Mouse (Mus musculus): ENCODE results near the gene Gm36210. TPM values are rescaled to one million over a fixed set of nuclear protein-coding genes. Genes with fewer than 3 reads are reported as not detected.

The Gm36210 gene
- not detected in 2 replicates for total RNA-seq (2015)
- total RNA-seq (2017) = not detected in 2 replicates

DNA sequence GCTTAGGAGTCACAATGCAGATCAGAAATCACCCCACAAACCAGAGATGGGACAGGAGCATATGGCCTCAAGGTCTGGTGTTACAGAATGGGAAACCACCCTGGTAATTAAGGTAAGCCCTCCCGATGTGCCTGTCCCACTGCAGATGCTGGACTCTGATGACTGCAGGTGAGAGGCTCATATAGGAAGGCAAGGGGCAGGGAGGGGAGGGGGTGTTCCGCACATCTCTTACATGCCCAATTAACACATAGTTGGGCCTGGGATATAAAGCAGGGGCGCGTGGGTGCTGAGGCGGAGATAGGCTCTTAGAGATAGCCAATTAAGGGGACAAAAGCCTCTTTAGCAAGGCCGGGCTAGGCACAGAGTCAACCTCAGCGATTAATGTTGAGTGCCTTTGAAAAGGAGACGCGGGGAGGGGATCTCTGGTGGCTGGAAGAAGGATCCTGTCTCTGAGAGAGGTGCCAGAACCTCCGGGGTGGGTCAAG is at the start of gene Gm36210:
TSS of gene Gm36210 (minus strand) at position 51 of the 485 bp plus-strand sequence.
- no peak for ATAC-seq (replicated peaks; ENCODE audit: poor library complexity)

DNA sequence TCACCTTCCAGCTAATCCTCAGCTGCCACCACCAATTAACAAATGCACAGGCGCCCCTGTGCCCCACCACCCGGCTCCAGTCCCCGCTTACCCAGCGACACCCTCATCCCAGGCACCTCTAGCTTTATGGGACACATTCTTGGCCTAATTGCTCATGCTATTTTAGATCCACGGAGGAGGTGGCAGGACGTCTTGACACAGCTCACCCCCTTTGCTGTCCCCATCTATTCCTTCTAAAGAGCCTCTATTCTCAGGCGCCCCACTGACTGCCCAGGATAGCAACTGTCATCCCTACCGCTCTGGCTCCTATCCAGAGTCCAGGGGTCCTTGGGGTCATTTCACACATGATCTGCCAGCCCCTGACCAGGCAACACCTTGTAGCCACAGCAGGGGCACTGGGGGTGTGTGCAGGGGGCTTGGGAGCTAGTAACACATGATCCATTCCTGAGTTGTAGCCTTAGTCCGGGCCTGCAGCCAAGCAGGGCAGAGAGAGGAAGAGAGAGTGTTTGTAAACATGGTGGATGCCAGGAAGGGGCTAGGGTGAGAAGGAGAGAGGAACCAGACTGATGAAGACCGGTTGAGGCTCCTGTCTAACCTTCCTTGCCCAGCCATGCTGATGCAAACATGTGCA is 47.6 kb upstream of the Gm36210 start:
- ATAC-seq (replicated peaks; ENCODE audit: poor library complexity) = no peak

DNA sequence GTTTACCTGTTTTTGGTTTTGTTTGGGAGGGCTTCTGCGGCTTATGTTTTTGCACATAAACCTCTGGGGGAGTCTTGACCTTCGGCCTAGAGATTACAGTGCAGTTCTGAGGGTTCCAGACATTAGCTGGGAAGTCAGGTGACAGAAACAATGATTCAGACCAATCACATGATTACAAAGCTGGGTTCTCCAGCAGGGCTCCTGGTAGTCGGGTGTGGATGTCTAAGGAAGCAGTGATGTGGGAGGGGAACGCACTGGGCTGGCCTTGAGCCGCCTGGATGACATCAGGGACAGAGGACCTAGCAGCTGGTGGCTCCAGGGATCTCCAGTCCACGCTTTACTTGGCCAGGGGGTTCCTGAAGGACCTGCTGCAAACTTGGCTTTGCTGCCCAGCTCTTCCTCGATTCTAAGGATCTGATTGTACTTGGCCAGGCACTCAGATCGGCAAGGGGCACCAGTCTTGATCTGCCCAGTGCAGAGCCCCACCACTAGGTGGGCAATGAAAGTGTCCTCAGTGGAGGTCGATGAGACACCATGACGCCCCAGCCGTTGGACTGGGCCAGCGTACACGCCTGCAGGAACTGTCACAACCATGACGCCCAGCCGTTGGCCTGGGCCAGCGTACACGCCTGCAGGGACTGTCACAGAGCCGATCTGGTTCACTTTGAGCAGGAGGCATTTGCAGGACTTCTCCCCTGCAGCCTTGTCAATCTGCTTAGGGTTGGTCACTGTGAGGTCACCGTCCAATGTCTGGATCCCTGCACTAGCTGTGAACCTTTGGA is 44.4 kb upstream of the Gm36210 start:
- no peak for ATAC-seq (replicated peaks; ENCODE audit: poor library complexity)

DNA sequence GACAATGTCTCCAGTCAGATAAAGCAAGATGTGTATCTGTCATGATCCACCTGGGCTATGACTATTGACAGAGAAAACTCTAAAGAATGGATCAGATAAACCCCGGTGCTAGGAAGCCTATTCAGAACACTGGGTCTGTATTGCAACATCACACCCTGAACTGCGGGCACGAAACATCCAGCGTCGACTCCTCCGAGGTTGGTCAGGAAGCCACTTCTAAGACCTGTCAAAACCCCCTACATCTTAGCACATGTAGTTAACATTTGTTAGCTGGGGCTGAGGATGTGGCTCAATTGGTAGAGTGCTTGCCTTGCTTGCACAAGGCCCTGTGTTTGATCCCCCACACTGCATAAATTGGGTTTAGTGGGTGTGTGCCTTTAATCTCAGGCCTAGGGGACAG is 42.1 kb upstream of the Gm36210 start:
- ATAC-seq (replicated peaks; ENCODE audit: poor library complexity) = peak; percentile 36

DNA sequence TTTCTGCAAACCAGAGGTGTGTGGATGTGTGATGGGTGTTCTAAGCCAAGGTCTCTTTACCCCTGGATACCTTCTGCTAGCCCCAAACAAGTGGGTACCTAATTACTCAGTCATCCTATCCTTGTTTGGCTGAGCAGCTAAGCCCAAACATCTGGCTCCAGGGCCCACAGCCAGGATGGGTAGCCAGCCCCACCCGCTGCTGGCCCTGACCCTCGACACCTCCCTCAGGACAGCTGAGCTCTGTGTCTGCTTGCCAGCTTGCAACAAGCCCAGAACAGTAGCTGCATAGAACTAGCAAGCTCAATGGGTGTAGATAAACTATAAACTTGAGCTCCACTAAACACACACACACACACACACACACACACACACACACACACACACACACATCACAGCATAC is 41.5 kb upstream of the Gm36210 start:
- ATAC-seq (replicated peaks; ENCODE audit: poor library complexity) = no peak

DNA sequence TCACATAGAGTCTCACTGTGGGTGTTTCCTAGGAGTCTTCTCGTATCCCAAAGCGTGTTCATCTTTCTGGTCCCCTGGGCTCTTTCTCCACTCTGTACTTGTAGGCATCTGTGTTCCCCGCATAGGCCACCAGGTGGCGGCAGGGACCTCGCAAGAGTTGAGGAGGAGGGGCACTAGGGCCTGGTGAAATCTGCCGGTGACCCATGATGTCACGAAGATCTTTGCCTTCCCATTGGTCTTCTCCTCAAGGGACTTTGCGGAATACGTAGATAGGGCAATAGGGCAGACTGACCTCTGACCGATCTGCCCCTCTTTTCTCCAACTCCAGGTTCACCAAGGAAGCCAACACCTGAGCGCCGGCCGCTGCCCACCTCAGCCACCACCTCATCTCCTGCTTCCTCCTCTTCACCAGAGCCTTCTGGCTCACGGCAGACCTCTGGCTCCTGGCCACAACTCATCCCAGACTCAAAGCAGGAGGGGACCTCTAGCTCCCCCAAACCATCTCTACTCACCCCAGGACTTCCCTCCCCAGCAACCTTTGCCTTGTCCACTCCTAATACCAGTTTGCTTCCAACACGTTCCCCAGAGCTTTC is 37.0 kb upstream of the Gm36210 start:
- ATAC-seq (replicated peaks; ENCODE audit: poor library complexity) = peak; percentile 93

DNA sequence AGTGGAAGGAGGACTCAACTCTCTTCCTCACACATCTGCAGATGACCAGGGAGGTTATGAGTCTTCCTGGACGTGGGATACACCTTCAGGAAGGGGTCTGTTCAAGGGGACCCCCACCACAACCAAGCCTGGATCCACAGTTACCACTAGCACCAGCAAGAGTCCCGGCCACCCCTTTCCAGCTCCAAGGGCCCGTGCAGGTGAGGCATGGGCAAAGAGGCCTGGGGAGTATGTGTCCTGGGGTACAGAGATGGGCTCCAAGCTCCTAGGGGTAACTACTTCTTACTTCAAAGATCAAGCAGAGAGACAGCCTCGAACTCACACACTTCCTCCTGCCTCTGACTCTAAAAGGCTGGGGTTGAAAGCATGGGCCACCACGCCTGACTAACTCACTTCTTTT is 36.4 kb upstream of the Gm36210 start:
- no peak for ATAC-seq (replicated peaks; ENCODE audit: poor library complexity)

DNA sequence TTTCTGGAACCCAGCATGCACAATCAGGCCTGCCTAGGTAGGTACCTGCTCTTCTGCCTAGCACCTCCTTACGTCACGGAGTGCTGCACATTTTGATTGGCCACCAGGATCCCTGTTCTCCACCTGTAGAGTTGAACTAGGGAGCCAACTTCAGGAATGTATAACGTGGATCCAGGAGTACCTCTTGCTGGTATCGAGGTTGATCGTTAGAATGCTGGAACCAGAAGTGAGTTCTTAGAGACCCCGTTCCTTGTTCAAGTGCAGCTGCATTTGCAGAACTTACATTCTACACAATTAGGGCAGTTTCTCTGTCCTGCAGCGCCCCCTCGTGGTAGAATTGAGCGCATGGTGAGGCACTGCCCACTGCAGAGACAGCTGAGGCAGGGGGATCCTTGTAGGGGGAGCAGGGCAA is 33.8 kb upstream of the Gm36210 start:
- ATAC-seq (replicated peaks; ENCODE audit: poor library complexity) = peak; percentile 59

DNA sequence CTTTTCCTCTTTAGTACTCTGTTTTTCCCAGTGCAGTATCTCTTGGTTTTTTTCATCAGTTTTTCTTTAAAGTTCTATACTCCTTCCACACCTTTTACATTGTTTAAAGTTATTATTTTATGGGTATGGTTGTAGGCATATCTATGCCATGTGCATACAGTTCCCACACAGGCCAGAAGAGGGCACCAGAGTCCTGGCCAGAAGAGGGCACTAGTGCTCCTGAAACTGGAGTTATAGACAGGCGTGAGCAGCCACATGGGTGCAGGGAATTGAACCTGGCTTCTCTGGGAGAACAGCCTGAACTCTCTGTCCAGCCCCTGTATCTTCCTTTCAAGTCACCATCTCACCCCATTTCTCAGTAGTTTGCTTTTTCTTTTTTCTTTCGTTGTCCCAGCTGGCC is 32.1 kb upstream of the Gm36210 start:
- ATAC-seq (replicated peaks; ENCODE audit: poor library complexity) = peak; percentile 75

DNA sequence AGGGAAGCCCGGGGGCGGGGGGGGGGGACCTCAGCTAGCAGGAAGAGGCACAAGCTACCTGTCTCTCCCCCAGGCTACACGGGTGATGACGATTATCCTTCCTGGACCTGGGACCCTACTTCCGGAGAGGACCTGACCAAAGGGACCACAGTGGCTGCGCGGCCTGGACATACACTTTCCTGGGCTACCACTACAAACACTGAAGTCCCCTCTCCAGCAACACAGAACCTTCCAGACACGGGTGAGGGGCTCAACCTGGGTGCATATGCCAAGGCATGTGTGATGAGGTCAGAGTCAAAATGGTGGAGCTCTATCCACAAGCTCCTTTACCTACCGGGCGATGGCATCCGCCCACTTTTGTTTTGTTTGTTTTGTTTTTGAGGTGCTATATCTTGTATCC is 31.1 kb upstream of the Gm36210 start:
- ATAC-seq (replicated peaks; ENCODE audit: poor library complexity) = no peak

DNA sequence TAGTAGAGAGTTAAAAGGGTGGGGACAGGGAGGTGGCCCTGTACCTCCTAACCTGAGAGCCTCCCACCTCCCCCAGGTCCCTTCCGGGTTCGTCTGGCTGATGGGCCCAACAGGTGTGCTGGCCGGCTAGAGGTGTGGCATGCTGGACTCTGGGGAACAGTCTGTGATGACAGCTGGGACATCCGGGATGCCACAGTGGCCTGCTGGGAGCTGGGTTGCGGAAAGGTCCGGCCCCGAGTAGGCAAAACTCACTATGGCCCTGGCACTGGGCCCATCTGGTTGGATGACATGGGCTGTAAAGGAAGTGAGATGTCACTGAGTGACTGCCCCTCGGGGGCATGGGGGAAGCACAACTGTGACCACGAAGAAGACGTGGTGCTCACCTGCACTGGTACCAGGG is 30.5 kb upstream of the Gm36210 start:
- no peak for ATAC-seq (replicated peaks; ENCODE audit: poor library complexity)

DNA sequence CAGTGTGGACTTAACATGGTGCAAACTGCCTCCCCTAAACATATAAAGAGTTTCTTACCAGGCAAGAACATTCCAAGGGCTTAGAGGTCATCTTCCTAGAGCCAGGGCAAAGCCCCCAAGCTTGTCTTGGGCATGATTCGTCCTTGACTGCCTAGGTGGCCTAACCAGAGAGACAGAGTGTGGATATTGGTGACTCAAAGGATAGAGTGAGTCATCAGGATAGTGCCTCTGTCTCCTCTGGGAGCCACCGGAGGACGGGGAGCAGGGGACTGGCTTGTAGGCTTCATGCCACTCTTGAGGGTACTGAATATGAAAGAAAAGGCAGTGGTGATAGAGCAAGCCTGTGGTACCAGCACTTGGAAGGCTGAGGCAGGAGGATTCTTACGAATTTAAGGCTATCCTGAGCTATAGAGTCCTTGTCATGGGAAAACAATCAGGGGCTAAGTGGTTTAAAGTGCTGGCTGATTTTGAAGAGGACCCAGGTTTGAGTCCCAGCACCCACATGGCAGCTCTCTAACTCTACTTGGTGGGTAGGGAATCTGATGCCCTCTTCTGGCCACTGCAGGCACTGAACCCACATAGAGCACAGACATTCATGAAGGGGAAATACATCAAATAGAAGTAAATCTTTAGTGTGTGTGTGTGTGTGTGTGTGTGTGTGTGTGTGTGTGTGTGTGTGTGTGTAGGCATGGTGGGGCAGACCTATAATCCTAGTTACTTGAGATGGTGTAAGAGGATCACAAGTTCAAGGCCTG is 28.0 kb upstream of the Gm36210 start:
- no peak for ATAC-seq (replicated peaks; ENCODE audit: poor library complexity)

DNA sequence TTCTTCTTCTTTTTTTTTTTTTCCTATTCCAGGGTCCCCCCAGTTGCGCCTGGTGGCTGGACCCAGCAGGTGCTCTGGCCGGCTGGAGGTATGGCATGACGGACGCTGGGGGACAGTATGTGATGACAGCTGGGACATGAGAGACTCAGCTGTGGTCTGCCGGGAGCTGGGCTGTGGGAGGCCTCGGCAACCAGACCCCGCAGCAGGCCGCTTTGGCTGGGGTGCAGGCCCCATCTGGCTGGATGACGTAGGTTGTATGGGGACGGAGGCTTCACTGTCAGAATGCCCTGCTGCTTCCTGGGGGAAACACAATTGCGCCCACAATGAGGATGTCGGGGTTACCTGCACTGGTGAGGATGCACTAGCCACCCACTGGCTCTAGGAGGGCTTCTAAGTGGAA is 26.8 kb upstream of the Gm36210 start:
- no peak for ATAC-seq (replicated peaks; ENCODE audit: poor library complexity)

DNA sequence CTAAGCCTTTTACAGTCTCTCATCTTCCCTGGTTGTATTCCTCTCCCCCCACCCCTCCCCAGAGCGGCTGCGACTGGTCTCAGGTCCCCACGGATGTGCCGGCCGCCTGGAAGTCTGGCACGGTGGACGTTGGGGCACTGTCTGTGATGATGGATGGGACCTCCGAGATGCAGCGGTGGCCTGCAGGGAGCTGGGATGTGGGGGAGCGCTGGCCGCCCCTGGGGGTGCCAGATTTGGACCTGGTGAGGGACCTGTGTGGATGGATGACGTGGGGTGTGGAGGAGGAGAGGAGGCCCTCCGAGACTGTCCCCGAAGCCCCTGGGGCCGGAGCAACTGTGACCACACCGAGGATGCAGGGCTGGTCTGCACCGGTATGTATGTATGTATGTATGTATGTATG is 22.0 kb upstream of the Gm36210 start:
- no peak for ATAC-seq (replicated peaks; ENCODE audit: poor library complexity)

DNA sequence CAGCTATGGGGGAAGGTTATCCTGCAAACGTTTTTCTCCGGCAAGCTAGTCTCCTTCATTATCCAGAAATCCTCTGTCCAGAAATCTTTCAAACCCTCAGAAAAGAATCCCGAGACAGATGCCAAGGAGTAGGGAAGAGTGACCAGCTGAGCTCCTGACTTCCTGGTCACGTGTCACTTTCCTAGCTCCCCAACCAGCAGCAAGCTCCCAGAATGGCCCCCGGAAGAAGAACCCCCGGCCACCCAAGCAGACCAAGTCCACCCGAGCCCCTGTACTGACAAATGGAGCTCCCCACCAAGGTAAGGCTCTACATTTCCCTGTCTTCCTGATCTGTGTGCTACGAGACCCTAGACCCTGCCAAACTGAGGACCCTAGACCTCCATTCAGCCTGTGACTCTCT is 21.4 kb upstream of the Gm36210 start:
- no peak for ATAC-seq (replicated peaks; ENCODE audit: poor library complexity)

DNA sequence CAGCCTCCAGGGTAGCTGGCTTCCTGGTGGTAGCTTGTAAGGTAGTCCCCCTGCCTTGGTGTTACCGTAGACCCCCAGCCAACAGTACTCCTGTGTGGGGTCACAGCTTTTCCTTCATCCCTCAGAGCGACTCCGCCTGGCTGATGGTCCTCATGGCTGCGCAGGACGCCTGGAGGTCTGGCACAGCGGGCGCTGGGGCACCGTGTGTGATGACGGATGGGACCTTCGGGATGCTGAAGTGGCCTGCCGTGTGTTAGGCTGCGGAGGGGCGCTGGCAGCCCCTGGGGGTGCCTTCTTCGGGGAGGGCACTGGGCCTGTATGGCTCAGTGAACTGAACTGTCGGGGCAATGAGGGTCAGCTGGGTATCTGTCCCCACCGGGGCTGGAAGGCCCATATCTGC is 20.5 kb upstream of the Gm36210 start:
- ATAC-seq (replicated peaks; ENCODE audit: poor library complexity) = no peak

DNA sequence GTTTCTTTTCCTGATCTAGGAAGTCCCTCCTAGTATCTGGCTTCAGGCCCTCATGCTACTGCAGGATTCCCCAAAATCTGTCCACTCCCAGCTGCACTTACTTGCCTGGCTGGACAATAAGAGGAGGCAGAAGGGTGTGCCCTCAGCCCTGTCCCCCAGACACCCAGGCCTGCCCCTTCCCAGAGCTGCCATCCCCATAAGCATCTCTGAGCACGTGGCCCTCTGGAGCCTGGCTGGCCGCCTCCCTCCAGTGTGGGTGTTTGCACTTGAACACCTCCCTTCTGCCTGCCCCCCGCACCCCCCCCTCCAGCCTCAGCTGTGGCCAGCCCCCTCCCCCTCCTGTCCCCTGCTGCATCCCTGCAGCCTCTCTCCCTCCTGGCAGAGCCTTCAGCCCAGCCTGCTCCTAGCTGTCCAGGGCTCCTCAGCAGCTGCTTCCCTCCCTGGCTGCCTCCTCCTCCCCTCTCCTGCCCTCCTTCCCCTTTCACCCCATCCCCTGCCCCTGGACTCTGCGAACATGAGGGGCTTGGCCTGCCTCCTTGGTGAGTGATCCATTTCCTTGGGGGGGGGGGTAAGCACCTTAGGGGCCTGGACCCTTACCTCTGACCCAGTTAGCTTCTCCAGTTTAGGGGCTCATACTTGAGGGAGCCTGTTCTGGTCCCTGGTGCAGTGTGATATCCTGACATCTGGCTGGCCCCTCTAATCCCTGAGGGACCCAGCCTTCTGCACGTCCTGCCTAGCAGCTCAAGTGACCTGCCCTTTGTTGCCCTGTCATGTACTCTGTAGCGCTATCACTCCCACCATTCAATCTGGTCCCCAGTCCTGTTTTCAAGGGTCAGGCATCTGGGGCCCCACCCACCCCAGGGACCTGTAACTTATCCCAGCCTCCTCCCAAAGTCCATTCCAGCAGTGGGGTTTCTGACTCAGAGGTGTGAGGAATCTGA is 19.4 kb upstream of the Gm36210 start, which contains the start of gene Ssc5d:
TSS of gene Ssc5d (plus strand) at position 345 of the 941 bp plus-strand sequence.
- no peak for ATAC-seq (replicated peaks; ENCODE audit: poor library complexity)

DNA sequence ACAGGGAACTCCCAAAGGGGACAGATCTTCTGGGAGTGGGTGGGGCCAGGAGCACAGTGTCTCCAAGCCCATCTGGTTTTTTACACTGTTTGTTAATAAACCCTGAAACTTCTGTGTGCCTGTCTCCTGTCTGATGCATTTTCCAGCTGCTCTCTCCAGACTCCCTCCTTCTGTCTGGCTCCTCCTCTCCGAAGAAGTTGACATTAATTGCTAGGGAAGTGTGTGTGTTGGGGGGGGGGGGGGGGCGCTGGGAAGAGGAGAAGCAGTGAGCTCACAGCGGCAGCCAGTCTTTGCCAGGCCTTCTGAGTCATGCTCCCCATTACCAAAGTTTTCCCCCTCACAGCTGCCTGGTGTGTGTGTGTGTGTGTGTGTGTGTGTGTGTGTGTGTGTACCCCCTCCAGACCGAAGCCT is 18.6 kb upstream of the Gm36210 start:
- ATAC-seq (replicated peaks; ENCODE audit: poor library complexity) = no peak

DNA sequence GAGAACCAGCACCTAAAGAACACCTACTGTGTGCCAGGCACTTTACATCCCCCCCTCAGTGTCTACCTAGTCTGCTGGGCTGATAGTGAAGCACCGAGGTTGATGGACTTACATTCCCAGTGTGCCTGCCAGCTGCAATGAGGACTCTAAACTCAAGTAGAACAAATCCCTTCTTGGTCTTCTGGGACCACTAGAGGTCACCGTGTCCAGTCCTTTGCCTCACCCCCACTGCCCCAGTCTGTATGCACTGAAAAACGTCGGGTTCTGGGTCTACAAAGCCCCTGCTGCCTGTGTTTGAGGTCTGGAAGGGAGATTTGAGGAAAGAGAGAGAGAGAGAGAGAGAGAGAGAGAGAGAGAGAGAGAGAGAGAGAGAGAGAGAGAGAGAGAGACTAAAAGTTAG is 18.2 kb upstream of the Gm36210 start:
- no peak for ATAC-seq (replicated peaks; ENCODE audit: poor library complexity)
